ENCODE assay signal across 23 mouse cellular contexts in the genomic region with DNA sequence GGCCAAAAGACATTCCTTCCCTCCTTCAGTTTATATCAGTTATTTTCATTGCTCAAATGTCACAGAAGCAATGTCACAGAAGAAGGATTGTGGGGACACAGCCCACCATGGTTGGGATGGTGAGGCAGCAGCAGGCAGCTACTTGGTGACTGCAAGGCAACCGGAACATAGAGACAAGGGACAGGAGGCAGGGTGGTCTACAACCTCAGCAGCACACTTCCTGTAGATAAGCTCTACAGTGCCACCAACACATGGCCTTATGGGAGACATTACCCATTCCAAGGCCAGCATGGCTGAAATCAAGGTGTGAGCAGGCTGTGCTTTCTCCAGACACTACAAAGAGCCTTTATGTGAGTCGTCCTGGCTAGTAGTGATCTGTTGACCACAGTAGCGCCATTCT. TPM values are rescaled to one million over a fixed set of nuclear protein-coding genes. Genes with fewer than 3 reads are reported as not detected.
"Had no signal": no experiment of that assay in that cellular context is flagged by ENCODE, and none has a peak within 500 bp of the region (broad histone marks: within the 10 kb centered on the region; RNA-seq: fewer than 3 reads in every experiment).

No protein-coding gene starts in this region.

- ATAC-seq: hindbrain, embryonic 16.5 days; inflammation-experienced regulatory T-cells, adult 6 months; intestine, embryonic 15.5 days; intestine, postnatal 0 days had no signal

- DNase-seq: gastrocnemius, postnatal 14 days; gastrocnemius, postnatal 36 days; heart, adult 18-20 months; heart, postnatal 10 days; heart, postnatal 36 days; kidney, adult 18-20 months; kidney, adult 8-10 months; kidney, postnatal 10 days; kidney, postnatal 25 days; kidney, postnatal 4 days; liver; liver, embryonic 13.5 days had no signal

RNA-seq across cellular contexts. Expression of a gene that starts 22.7 kb away (rescaled TPM):
- total RNA-seq: hematopoietic stem cell, adult 5-6 weeks; layer of hippocampus, adult 2 months; layer of hippocampus, postnatal 10 days; layer of hippocampus, postnatal 25 days; left cerebral cortex, adult 2 months; left cerebral cortex, postnatal 14 days; left cerebral cortex, postnatal 36 days had no signal

RNA-seq across cellular contexts. Expression of a gene that starts 39.9 kb away (rescaled TPM):
- total RNA-seq: hematopoietic stem cell, adult 5-6 weeks had no signal
